Comparison of ENCODE assay signal across 20 mouse cellular contexts in genomic region chr9:95191442-95191841, GRCm38 (mm10).
"Had no signal": no experiment of that assay in that cellular context is flagged by ENCODE, and none has a peak within 500 bp of the region (broad histone marks: within the 10 kb centered on the region; RNA-seq: fewer than 3 reads in every experiment).

No protein-coding gene starts in this region.

- H3K4me2 ChIP-seq: liver, embryonic 11.5 days; liver, embryonic 13.5 days; liver, embryonic 15.5 days; midbrain, embryonic 11.5 days; midbrain, embryonic 13.5 days; midbrain, embryonic 15.5 days; neural tube, embryonic 13.5 days; neural tube, embryonic 15.5 days had no signal

- H3K4me3 ChIP-seq: liver, embryonic 13.5 days; liver, embryonic 15.5 days; megakaryocyte, embryonic 14.5 days; midbrain, embryonic 13.5 days; midbrain, embryonic 15.5 days; neural tube, embryonic 13.5 days; neural tube, embryonic 15.5 days had no signal

- H3K9me3 ChIP-seq: liver, embryonic 13.5 days; liver, embryonic 15.5 days; megakaryocyte, embryonic 14.5 days; midbrain, embryonic 13.5 days; midbrain, embryonic 15.5 days; neural tube, embryonic 13.5 days; neural tube, embryonic 15.5 days had no signal

- DNase-seq: liver, embryonic 13.5 days; liver, postnatal 0 days; lung, postnatal 36 days; retina, postnatal 1 day; right cerebral cortex, adult 18-20 months; right cerebral cortex, postnatal 25 days; right cerebral cortex, postnatal 4 days; spleen, adult 18-20 months; thymus, adult 18-20 months; thymus, postnatal 14 days; thymus, postnatal 36 days had no signal

- H3K36me3 ChIP-seq: liver, embryonic 13.5 days; liver, embryonic 15.5 days; midbrain, embryonic 13.5 days; midbrain, embryonic 15.5 days; neural tube, embryonic 13.5 days; neural tube, embryonic 15.5 days had no signal

- H3K27ac ChIP-seq: liver, embryonic 13.5 days; liver, embryonic 15.5 days; macrophage; midbrain, embryonic 13.5 days; midbrain, embryonic 15.5 days; neural tube, embryonic 13.5 days; neural tube, embryonic 15.5 days had no signal

- H3K4me1 ChIP-seq: midbrain, embryonic 13.5 days; midbrain, embryonic 15.5 days had no signal

- H3K9ac ChIP-seq: liver, embryonic 13.5 days; liver, embryonic 15.5 days; liver, postnatal 0 days; midbrain, embryonic 13.5 days; midbrain, embryonic 15.5 days; neural tube, embryonic 13.5 days; neural tube, embryonic 15.5 days had no signal

- H3K27me3 ChIP-seq: liver, embryonic 13.5 days; liver, embryonic 15.5 days; megakaryocyte, embryonic 14.5 days; midbrain, embryonic 13.5 days; midbrain, embryonic 15.5 days; neural tube, embryonic 13.5 days; neural tube, embryonic 15.5 days had no signal

- ATAC-seq: liver, postnatal 0 days; midbrain, embryonic 13.5 days; midbrain, embryonic 15.5 days had no signal
